Mouse (Mus musculus) heart, embryonic 10.5 days (tissue): ENCODE measurements around the gene Rpusd3. TPM values are rescaled to one million over a fixed set of nuclear protein-coding genes. Genes with fewer than 3 reads are reported as not detected.

ENCODE experiments used
- DNase-seq: peaks from one replicate; pipeline ENCODE4 v3.0.0-alpha.2; 2017; ENCODE audit warnings: low spot score
- H3K27ac ChIP-seq: fragments of 300-500 bp; sonication (generic); 2 replicates; pipeline ENCODE4 v1.5.1; 2016; ENCODE audit warnings: mild to moderate bottlenecking
- H3K27me3 ChIP-seq: fragments of 300-500 bp; sonication (generic); 2 replicates; pipeline ENCODE4 v1.6.1; 2016; ENCODE audit warnings: mild to moderate bottlenecking; ENCODE audit not compliant: poor library complexity, insufficient read depth, severe bottlenecking
- H3K36me3 ChIP-seq: fragments of 300-500 bp; sonication (generic); 2 replicates; pipeline ENCODE4 v1.6.1; 2016; ENCODE audit warnings: mild to moderate bottlenecking, moderate library complexity
- H3K4me1 ChIP-seq: fragments of 300-500 bp; sonication (generic); 2 replicates; pipeline ENCODE4 v1.6.1; 2016; ENCODE audit warnings: mild to moderate bottlenecking
- H3K4me3 ChIP-seq: fragments of 300-500 bp; sonication (generic); 2 replicates; pipeline ENCODE4 v1.5.1; 2016; ENCODE audit warnings: mild to moderate bottlenecking, moderate library complexity
- H3K9me3 ChIP-seq: fragments of 300-500 bp; sonication (generic); 2 replicates; pipeline ENCODE4 v1.6.1; 2016; ENCODE audit warnings: mild to moderate bottlenecking, moderate library complexity
- WGBS: fragments of 180-500 bp; shearing (Covaris S2); methylation state at CpG from one replicate; pipeline ENCODE4 v1.1.7; 2016; 5-methylcytosine and 5-hydroxymethylcytosine counted together
- microRNA-seq: library from miRNA; unstranded; fragments of <30 nt; microRNA quantifications from one replicate; pipeline ENCODE4, GENCODE M21; 2017
- polyA plus RNA-seq: library from polyadenylated mRNA; unstranded; fragments of >200 nt; fragmentation: Nextera tagmentation; extraction: Ambion mirVana; gene quantifications from 2 replicates; pipeline ENCODE4 v1.2.1, GENCODE M21; 2016

Rpusd3 gene
- polyA plus RNA-seq, 1 experiment from 2014 or later = 26.1 TPM

GRCm38 (mm10) chr6:113373491-113373890 lies 45.6 kb downstream of the Rpusd3 start:
- Histone ChIP-seq H3K4me3 (no peak overlapping the region), H3K9me3 (no peaks in the 10 kb centered on the region), H3K27me3 (no peaks in the 10 kb centered on the region), H3K27ac (no peak overlapping the region), H3K36me3 (peaks cover 72% of the 10 kb centered on the region), H3K4me1 (peaks cover 4% of the 10 kb centered on the region; the same call in 1 of the 2 replicates)
- no peak for DNase-seq
- 87% methylated on average over 4 of the region's 4 CpGs for whole genome bisulfite sequencing

DNA sequence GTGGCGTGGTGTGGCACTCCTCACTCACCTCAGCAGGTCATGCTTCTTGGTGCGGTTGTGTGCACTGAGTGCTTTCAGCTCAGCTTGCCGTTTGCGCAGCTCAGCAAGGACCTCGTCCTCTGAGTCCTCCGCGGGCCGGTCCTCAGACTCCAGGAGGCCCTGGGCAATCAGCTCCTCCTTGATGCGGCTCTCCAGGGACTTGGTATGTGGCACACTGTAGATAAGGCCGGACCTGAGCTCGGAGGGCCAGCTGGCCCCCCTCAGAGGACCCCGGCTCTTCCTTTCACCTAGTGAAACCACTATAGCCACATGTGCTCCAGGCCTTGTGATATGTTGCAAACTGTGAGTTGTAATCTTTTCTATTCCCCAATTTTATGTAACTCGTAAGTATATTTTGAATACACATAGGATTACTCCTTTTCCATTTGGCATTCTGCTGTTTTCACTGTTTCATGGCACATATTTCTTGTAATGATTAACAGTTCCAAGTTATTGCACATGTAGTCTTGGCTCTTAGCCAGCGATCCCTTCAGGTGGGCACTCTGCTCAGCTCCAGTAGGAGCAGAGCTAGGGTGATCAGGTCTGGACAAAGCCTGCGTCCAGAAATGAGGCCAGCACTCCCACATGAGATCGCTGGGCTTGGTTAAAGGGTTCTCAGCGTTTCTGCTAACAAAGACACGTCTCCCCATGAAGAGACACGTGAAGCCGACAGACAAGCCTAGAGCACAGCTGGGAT lies 48.8 kb downstream of the Rpusd3 start:
- H3K4me3 ChIP-seq = no peak overlapping the region
- H3K27ac ChIP-seq = no peak overlapping the region
- H3K9me3 ChIP-seq = no peaks in the 10 kb centered on the region
- WGBS = 87% methylated on average over 20 of the region's 20 CpGs
- no peak for DNase-seq
- H3K36me3 ChIP-seq = peaks cover 85% of the 10 kb centered on the region
- no peaks in the 10 kb centered on the region for H3K27me3 ChIP-seq
- H3K4me1 ChIP-seq = no peaks in the 10 kb centered on the region

DNA sequence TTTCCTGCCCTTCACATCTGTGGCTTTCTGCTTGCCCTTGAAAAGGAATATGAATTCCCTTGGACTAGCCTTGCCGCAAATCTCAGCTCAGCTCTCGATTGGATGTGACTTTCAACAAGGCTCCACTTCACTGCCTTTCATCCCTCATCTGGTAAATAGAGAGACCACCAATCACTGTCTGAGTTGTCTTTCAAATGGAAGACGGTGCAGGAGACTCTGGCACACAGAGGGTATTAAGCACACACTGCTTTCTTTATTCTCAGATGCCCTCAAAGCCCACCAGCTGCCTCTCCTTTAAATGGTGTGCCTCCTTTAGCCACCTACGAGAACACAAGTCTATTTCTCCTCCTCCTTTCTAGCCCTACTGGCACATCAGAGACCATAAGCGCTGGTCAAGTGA lies 50.6 kb downstream of the Rpusd3 start:
- peaks cover 67% of the 10 kb centered on the region for H3K36me3 ChIP-seq
- H3K9me3 ChIP-seq = no peaks in the 10 kb centered on the region
- no peaks in the 10 kb centered on the region for H3K27me3 ChIP-seq
- H3K4me3 ChIP-seq = no peak overlapping the region
- no peaks in the 10 kb centered on the region for H3K4me1 ChIP-seq
- DNase-seq = no peak
- WGBS = 83% methylated on average over 5 of the region's 5 CpGs
- no peak overlapping the region for H3K27ac ChIP-seq

DNA sequence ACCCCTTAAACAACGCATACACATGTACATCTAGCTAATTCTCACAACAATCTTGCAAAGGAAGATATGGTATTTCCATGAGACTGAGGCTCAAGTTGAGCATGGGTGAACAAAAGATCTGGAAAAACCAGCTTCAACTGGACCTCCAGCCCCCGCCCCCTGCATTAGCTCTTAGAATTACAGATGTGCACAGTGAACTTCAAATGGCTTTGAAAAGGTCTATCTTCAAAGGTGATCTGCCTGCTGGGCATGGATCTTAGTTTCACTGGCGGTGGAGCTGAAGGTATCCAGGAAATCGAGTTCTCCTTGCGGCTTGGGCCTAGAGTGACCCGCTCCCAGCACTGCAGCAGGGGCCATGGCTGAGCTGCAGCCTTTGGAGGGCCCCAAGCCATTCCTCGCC lies 51.0 kb downstream of the Rpusd3 start:
- Histone ChIP-seq H3K27ac (no peak overlapping the region), H3K4me3 (no peak overlapping the region), H3K9me3 (no peaks in the 10 kb centered on the region), H3K4me1 (no peaks in the 10 kb centered on the region), H3K27me3 (no peaks in the 10 kb centered on the region), H3K36me3 (peaks cover 63% of the 10 kb centered on the region)
- 90% methylated on average over 7 of the region's 7 CpGs for WGBS
- no peak for DNase-seq

DNA sequence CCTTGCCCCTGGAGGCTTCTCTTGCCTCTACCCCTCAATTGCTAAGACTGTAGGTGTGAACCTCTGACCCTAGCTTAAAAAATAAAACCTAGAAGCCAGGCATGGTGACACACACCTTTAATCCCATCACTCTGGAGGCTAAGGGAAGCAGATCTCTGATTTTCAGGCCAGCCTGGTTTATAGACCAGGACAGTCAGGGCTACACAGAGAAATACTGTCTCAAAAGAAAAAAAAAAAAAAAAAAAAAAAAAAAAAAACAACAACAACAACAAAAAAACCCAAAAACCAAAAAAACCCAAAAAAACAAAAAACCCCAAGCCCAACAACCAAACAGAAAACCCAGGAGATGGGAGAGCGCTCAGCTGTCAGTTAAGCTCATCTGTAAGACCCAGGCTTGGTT lies 51.6 kb downstream of the Rpusd3 start:
- 88% methylated on average over 1 of the region's 1 CpGs for WGBS
- DNase-seq = no peak
- Histone ChIP-seq H3K9me3 (no peaks in the 10 kb centered on the region), H3K27me3 (no peaks in the 10 kb centered on the region), H3K4me3 (no peak overlapping the region), H3K27ac (no peak overlapping the region), H3K4me1 (no peaks in the 10 kb centered on the region), H3K36me3 (peaks cover 58% of the 10 kb centered on the region)

GRCm38 (mm10) chr6:113366639-113367038 lies 52.5 kb downstream of the Rpusd3 start:
- Histone ChIP-seq H3K4me1 (no peaks in the 10 kb centered on the region), H3K9me3 (no peaks in the 10 kb centered on the region), H3K36me3 (peaks cover 49% of the 10 kb centered on the region), H3K27ac (no peak overlapping the region), H3K4me3 (no peak overlapping the region), H3K27me3 (no peaks in the 10 kb centered on the region)
- 91% methylated on average over 6 of the region's 6 CpGs for WGBS
- no peak for DNase-seq

Small RNAs within 50 kb of the gene (microRNA-seq; reads per million reads assigned to microRNA genes)
- gene Gm24387 = not detected

Other genes with a start within 250 kb of the Rpusd3 start
- 0.49 and 1.0 TPM in 2 replicates for gene Lhfpl4, start 224.0 kb downstream of the Rpusd3 start, polyA plus RNA-seq
- 29.7 and 36.6 TPM in 2 replicates for gene Mtmr14, start 181.5 kb downstream of the Rpusd3 start, polyA plus RNA-seq
- 0.05 TPM in 1 of 2 replicates, not detected in the other for gene Cpne9, start 137.0 kb downstream of the Rpusd3 start, polyA plus RNA-seq
- gene Brpf1, start 112.2 kb downstream of the Rpusd3 start, polyA plus RNA-seq = 15.0 and 17.7 TPM in 2 replicates
- gene Ogg1, start 92.4 kb downstream of the Rpusd3 start, polyA plus RNA-seq = 13.6 and 15.9 TPM in 2 replicates
- 82.7 and 89.2 TPM in 2 replicates for gene Camk1, start 75.4 kb downstream of the Rpusd3 start, polyA plus RNA-seq
- gene Tada3, start 41.5 kb downstream of the Rpusd3 start, polyA plus RNA-seq = 46.7 TPM in 2 replicates
- gene Arpc4, start 41.2 kb downstream of the Rpusd3 start, polyA plus RNA-seq = 330 and 356 TPM in 2 replicates
- 2.0 and 2.5 TPM in 2 replicates for gene Ttll3, start 30.1 kb downstream of the Rpusd3 start, polyA plus RNA-seq
- 0.10 TPM in 1 of 2 replicates, not detected in the other for gene Cidec, start 16.4 kb upstream of the Rpusd3 start, polyA plus RNA-seq
- gene Jagn1, start 23.2 kb upstream of the Rpusd3 start, polyA plus RNA-seq = 79.5 and 89.1 TPM in 2 replicates
- 1.9 and 3.6 TPM in 2 replicates for gene Il17re, start 39.1 kb upstream of the Rpusd3 start, polyA plus RNA-seq
- 4.3 and 4.5 TPM in 2 replicates for gene Il17rc, start 52.1 kb upstream of the Rpusd3 start, polyA plus RNA-seq
- gene Creld1, start 64.0 kb upstream of the Rpusd3 start, polyA plus RNA-seq = 42.1 and 57.8 TPM in 2 replicates
- 0.32 and 0.41 TPM in 2 replicates for gene Prrt3, start 82.6 kb upstream of the Rpusd3 start, polyA plus RNA-seq
- gene Emc3, start 112.3 kb upstream of the Rpusd3 start, polyA plus RNA-seq = 88.0 and 90.2 TPM in 2 replicates
- gene Fancd2, start 112.3 kb upstream of the Rpusd3 start, polyA plus RNA-seq = 12.6 and 13.9 TPM in 2 replicates
- 0.16 and 0.38 TPM in 2 replicates for gene Fancd2os, start 181.4 kb upstream of the Rpusd3 start, polyA plus RNA-seq
- 170 and 197 TPM in 2 replicates for gene Brk1, start 185.4 kb upstream of the Rpusd3 start, polyA plus RNA-seq
- 32.3 and 34.2 TPM in 2 replicates for gene Vhl, start 204.6 kb upstream of the Rpusd3 start, polyA plus RNA-seq
- 12.5 TPM in 2 replicates for gene Irak2, start 219.1 kb upstream of the Rpusd3 start, polyA plus RNA-seq